ENCODE assay signal across 8 mouse cellular contexts in genomic region chr12:84190151-84190820, GRCm38 (mm10). TPM values are rescaled to one million over a fixed set of nuclear protein-coding genes. Genes with fewer than 3 reads are reported as not detected.
DNase-seq lines count a peak whose midpoint lies in the region; ATAC-seq lines count a peak whose summit lies in the region.

No protein-coding gene starts in this region.

- peaks cover 86% of the 10 kb centered on the region for H3K4me1 ChIP-seq in erythroblast, embryonic 14.5 days (ENCODE audit: control insufficient read depth)
- H3K4me1 ChIP-seq in forebrain, embryonic 10.5 days: peaks cover 86% of the 10 kb centered on the region
- H3K4me1 ChIP-seq in limb, embryonic 12.5 days (replicated peaks): peaks cover 77% of the 10 kb centered on the region

- WGBS in forebrain, embryonic 10.5 days: 66% methylated on average over 15 of the region's 15 CpGs
- WGBS in limb, embryonic 12.5 days: 22% methylated on average over 12 of the region's 15 CpGs

- peaks cover 9% of the 10 kb centered on the region for H3K9me3 ChIP-seq in erythroblast, embryonic 14.5 days (ENCODE audit: control insufficient read depth, low read length)
- peaks cover 6% of the 10 kb centered on the region; the same call in 1 of the 2 replicates for H3K9me3 ChIP-seq in forebrain, embryonic 10.5 days
- H3K9me3 ChIP-seq in limb, embryonic 12.5 days: peaks cover 3% of the 10 kb centered on the region; the same call in 1 of the 2 replicates

- H3K4me3 ChIP-seq in erythroblast, embryonic 14.5 days (replicated peaks): peak overlapping the region; percentile 88
- H3K4me3 ChIP-seq in forebrain, embryonic 10.5 days: peak overlapping the region; percentile 14; the same call in 1 of the 2 replicates
- 0 out of 2 replicates have a peak overlapping the region, but pooled peaks have one; percentile 78 for H3K4me3 ChIP-seq in limb, embryonic 12.5 days (replicated peaks)

- ATAC-seq in erythroblast, adult 5-6 weeks (replicated peaks; ENCODE audit: low FRiP score, poor library complexity, severe bottlenecking): no peak
- no peak for ATAC-seq in limb, embryonic 12.5 days (ENCODE audit: insufficient number of reproducible peaks, insufficient read depth, low FRiP score, low TSS enrichment, low read depth)

- H3K9ac ChIP-seq in limb, embryonic 12.5 days (replicated peaks): no peak overlapping the region

- H3K27me3 ChIP-seq in erythroblast, embryonic 14.5 days (ENCODE audit: control insufficient read depth): no peaks in the 10 kb centered on the region
- H3K27me3 ChIP-seq in forebrain, embryonic 10.5 days (ENCODE audit: poor library complexity, severe bottlenecking): no peaks in the 10 kb centered on the region
- H3K27me3 ChIP-seq in limb, embryonic 12.5 days: 0 out of 2 replicates have a peak, but pooled peaks cover 5% of the 10 kb centered on the region

- H3K4me2 ChIP-seq in limb, embryonic 12.5 days: peak overlapping the region; percentile 98

- 0 out of 2 replicates have a peak overlapping the region, but pooled peaks have one; percentile 20 for H3K27ac ChIP-seq in forebrain, embryonic 10.5 days
- H3K27ac ChIP-seq in limb, embryonic 12.5 days: no peak overlapping the region

- peak; percentile 66 for DNase-seq in 3T3-L1 (ENCODE audit: low read depth, low spot score)
- no peak for DNase-seq in forebrain, embryonic 10.5 days (ENCODE audit: extremely low spot score, low spot score)
- DNase-seq in adrenal gland, postnatal 36 days: no peak
- no peak for DNase-seq in urinary bladder, postnatal 14 days (ENCODE audit: low spot score)
- DNase-seq in urinary bladder, postnatal 36 days (ENCODE audit: low spot score in 2 of 2): no peak

- peaks cover 68% of the 10 kb centered on the region for H3K36me3 ChIP-seq in erythroblast, embryonic 14.5 days (ENCODE audit: control insufficient read depth)
- peaks cover 34% of the 10 kb centered on the region for H3K36me3 ChIP-seq in forebrain, embryonic 10.5 days (replicated peaks)
- peaks cover 10% of the 10 kb centered on the region for H3K36me3 ChIP-seq in limb, embryonic 12.5 days

RNA-seq across cellular contexts. Expression of gene Elmsan1, which starts 28.4 kb away (rescaled TPM):
- 2.1 and 2.8 TPM in 2 replicates for polyA plus RNA-seq in erythroblast, embryonic 14.5 days (2012)
- 5.4 and 12.7 TPM in 2 replicates for total RNA-seq in erythroblast, adult 5-6 weeks (2015; ENCODE audit: low replicate concordance)
- 8.0 and 11.4 TPM in 2 replicates for total RNA-seq in erythroblast, adult 5-6 weeks (2017; ENCODE audit: low replicate concordance)
- polyA plus RNA-seq in forebrain, embryonic 10.5 days (2016; fragmentation: Nextera tagmentation; extraction: Ambion mirVana): 7.0 and 8.7 TPM in 2 replicates
- polyA plus RNA-seq in limb, embryonic 12.5 days (2016; fragmentation: Nextera tagmentation; extraction: Ambion mirVana): 7.0 and 8.6 TPM in 2 replicates
- total RNA-seq in adrenal gland, postnatal 36 days (2021): 10 to 100 TPM; 18.1 to 23.8 TPM

RNA-seq across cellular contexts. Expression of gene Pnma1, which starts 42.0 kb away (rescaled TPM):
- polyA plus RNA-seq in erythroblast, embryonic 14.5 days (2012): 0.02 and 0.03 TPM in 2 replicates
- total RNA-seq in erythroblast, adult 5-6 weeks (2015; ENCODE audit: low replicate concordance): 1.5 and 4.4 TPM in 2 replicates
- 1.0 and 4.5 TPM in 2 replicates for total RNA-seq in erythroblast, adult 5-6 weeks (2017; ENCODE audit: low replicate concordance)
- polyA plus RNA-seq in forebrain, embryonic 10.5 days (2016; fragmentation: Nextera tagmentation; extraction: Ambion mirVana): 1.3 and 1.8 TPM in 2 replicates
- polyA plus RNA-seq in limb, embryonic 12.5 days (2016; fragmentation: Nextera tagmentation; extraction: Ambion mirVana): 1.2 and 1.3 TPM in 2 replicates
- total RNA-seq in adrenal gland, postnatal 36 days (2021): under 1 TPM; 0.23 to 0.26 TPM

Comparison
In these comparisons a context has a peak if more than half of its experiments do, and no peak if none do; other contexts are left out.
1. H3K4me3 ChIP-seq: peak in every context shown above with its lines; median percentile 88 in erythroblast, embryonic 14.5 days; 78 in limb, embryonic 12.5 days; 14 in forebrain, embryonic 10.5 days.